Mouse (Mus musculus): ENCODE measurements at regions not wholly inside any gene's neighbourhood (a gene's known extent, or its start where the extent isn't known, plus 50 kb on each side); places are given as distances from the start of the nearest gene placed in this dataset.
"Not testable (repeated sequence)": the region's sequence is repeated elsewhere in the genome, so short reads cannot be mapped to it uniquely, and the experiment has no call there.

GRCm38 (mm10) chr13:4791139-4791538 lies 182.2 kb upstream of the Akr1e1 start:
- no peak overlapping the region for H3K4me3 ChIP-seq (replicated peaks; ENCODE audit: low read length)
- no peaks in the 10 kb centered on the region for H3K27me3 ChIP-seq (ENCODE audit: control insufficient read depth, insufficient read depth, low read length)
- H3K4me2 ChIP-seq (replicated peaks; ENCODE audit: low read depth, low read length, severe bottlenecking), result no peak overlapping the region
- no peak for TF ChIP-seq POLR2A (IDR thresholded peaks at IDR 0.05; ENCODE audit: borderline replicate concordance, extremely low read depth, insufficient read depth, insufficient read length)
- no peaks in the 10 kb centered on the region for H3K36me3 ChIP-seq (ENCODE audit: control insufficient read depth, insufficient read depth, low read length)
- H3K9ac ChIP-seq (ENCODE audit: low read depth, low read length, severe bottlenecking), result no peak overlapping the region
- no peak overlapping the region for H3K27ac ChIP-seq (replicated peaks; ENCODE audit: low read depth, low read length)
- ATAC-seq (ENCODE audit: low FRiP score, low read depth) (no peak), DNase-seq (ENCODE audit: low spot score) (no peak)
- WGBS, result 75% methylated on average over 2 of the region's 2 CpGs
- no peaks in the 10 kb centered on the region for H3K9me3 ChIP-seq (ENCODE audit: control insufficient read depth, low read length)
- H3K4me1 ChIP-seq (ENCODE audit: control insufficient read depth, insufficient read depth, low read length), result no peaks in the 10 kb centered on the region

GRCm38 (mm10) chr13:4790414-4790813 lies 181.4 kb upstream of the Akr1e1 start:
- Histone ChIP-seq H3K4me1 (ENCODE audit: control insufficient read depth, insufficient read depth, low read length) (no peaks in the 10 kb centered on the region), H3K4me3 (replicated peaks; ENCODE audit: low read length) (no peak overlapping the region), H3K36me3 (ENCODE audit: control insufficient read depth, insufficient read depth, low read length) (no peaks in the 10 kb centered on the region), H3K9me3 (ENCODE audit: control insufficient read depth, low read length) (no peaks in the 10 kb centered on the region), H3K27ac (replicated peaks; ENCODE audit: low read depth, low read length) (no peak overlapping the region), H3K4me2 (replicated peaks; ENCODE audit: low read depth, low read length, severe bottlenecking) (no peak overlapping the region), H3K9ac (ENCODE audit: low read depth, low read length, severe bottlenecking) (no peak overlapping the region), H3K27me3 (ENCODE audit: control insufficient read depth, insufficient read depth, low read length) (no peaks in the 10 kb centered on the region)
- ATAC-seq (ENCODE audit: low FRiP score, low read depth) (no peak), DNase-seq (ENCODE audit: low spot score) (no peak)
- TF ChIP-seq POLR2A (IDR thresholded peaks at IDR 0.05; ENCODE audit: borderline replicate concordance, extremely low read depth, insufficient read depth, insufficient read length), result no peak
- WGBS, result 69% methylated on average over 2 of the region's 2 CpGs

- Histone ChIP-seq H3K36me3 (ENCODE audit: control insufficient read depth, insufficient read depth, low read length) (no peaks in the 10 kb centered on the region), H3K27me3 (ENCODE audit: control insufficient read depth, insufficient read depth, low read length) (no peaks in the 10 kb centered on the region), H3K27ac (replicated peaks; ENCODE audit: low read depth, low read length) (no peak overlapping the region), H3K4me3 (replicated peaks; ENCODE audit: low read length) (no peak overlapping the region), H3K4me2 (replicated peaks; ENCODE audit: low read depth, low read length, severe bottlenecking) (no peak overlapping the region), H3K9me3 (ENCODE audit: control insufficient read depth, low read length) (no peaks in the 10 kb centered on the region), H3K4me1 (ENCODE audit: control insufficient read depth, insufficient read depth, low read length) (no peaks in the 10 kb centered on the region), H3K9ac (ENCODE audit: low read depth, low read length, severe bottlenecking) (no peak overlapping the region)
- TF ChIP-seq POLR2A (IDR thresholded peaks at IDR 0.05; ENCODE audit: borderline replicate concordance, extremely low read depth, insufficient read depth, insufficient read length), result no peak
- ATAC-seq (ENCODE audit: low FRiP score, low read depth), result no peak
- no peak for DNase-seq (ENCODE audit: low spot score)
- 71% methylated on average over 3 of the region's 3 CpGs for WGBS
Observed at GRCm38 (mm10) chr13:4783290-4783689, 174.3 kb upstream of the Akr1e1 start.

GRCm38 (mm10) chr13:4778264-4778823 lies 169.4 kb upstream of the Akr1e1 start:
- H3K27me3 ChIP-seq (ENCODE audit: control insufficient read depth, insufficient read depth, low read length); ATAC-seq (ENCODE audit: low FRiP score, low read depth); H3K9me3 ChIP-seq (ENCODE audit: control insufficient read depth, low read length); DNase-seq (ENCODE audit: low spot score); H3K9ac ChIP-seq (ENCODE audit: low read depth, low read length, severe bottlenecking); H3K36me3 ChIP-seq (ENCODE audit: control insufficient read depth, insufficient read depth, low read length); H3K4me1 ChIP-seq (ENCODE audit: control insufficient read depth, insufficient read depth, low read length); H3K4me3 ChIP-seq (replicated peaks; ENCODE audit: low read length); H3K4me2 ChIP-seq (replicated peaks; ENCODE audit: low read depth, low read length, severe bottlenecking); H3K27ac ChIP-seq (replicated peaks; ENCODE audit: low read depth, low read length): not testable (repeated sequence)
- 72% methylated on average over 3 of the region's 3 CpGs for WGBS

GRCm38 (mm10) chr13:4776855-4777254 lies 167.9 kb upstream of the Akr1e1 start:
- Histone ChIP-seq H3K9me3 (ENCODE audit: control insufficient read depth, low read length) (no peaks in the 10 kb centered on the region), H3K4me3 (replicated peaks; ENCODE audit: low read length) (no peak overlapping the region), H3K4me2 (replicated peaks; ENCODE audit: low read depth, low read length, severe bottlenecking) (no peak overlapping the region), H3K36me3 (ENCODE audit: control insufficient read depth, insufficient read depth, low read length) (no peaks in the 10 kb centered on the region), H3K4me1 (ENCODE audit: control insufficient read depth, insufficient read depth, low read length) (no peaks in the 10 kb centered on the region), H3K27me3 (ENCODE audit: control insufficient read depth, insufficient read depth, low read length) (no peaks in the 10 kb centered on the region), H3K27ac (replicated peaks; ENCODE audit: low read depth, low read length) (no peak overlapping the region), H3K9ac (ENCODE audit: low read depth, low read length, severe bottlenecking) (no peak overlapping the region)
- TF ChIP-seq POLR2A (IDR thresholded peaks at IDR 0.05; ENCODE audit: borderline replicate concordance, extremely low read depth, insufficient read depth, insufficient read length), result no peak
- WGBS, result 37% methylated on average over 4 of the region's 4 CpGs
- peak; percentile 60 for DNase-seq (ENCODE audit: low spot score)
- ATAC-seq (ENCODE audit: low FRiP score, low read depth), result no peak

GRCm38 (mm10) chr13:4772324-4772723 lies 163.3 kb upstream of the Akr1e1 start:
- no peaks in the 10 kb centered on the region for H3K36me3 ChIP-seq (ENCODE audit: control insufficient read depth, insufficient read depth, low read length)
- H3K27me3 ChIP-seq (ENCODE audit: control insufficient read depth, insufficient read depth, low read length), result no peaks in the 10 kb centered on the region
- H3K27ac ChIP-seq (replicated peaks; ENCODE audit: low read depth, low read length), result no peak overlapping the region
- no peak for ATAC-seq (ENCODE audit: low FRiP score, low read depth)
- TF ChIP-seq POLR2A (IDR thresholded peaks at IDR 0.05; ENCODE audit: borderline replicate concordance, extremely low read depth, insufficient read depth, insufficient read length), result no peak
- 0 out of 2 replicates have a peak, but pooled peaks cover 3% of the 10 kb centered on the region for H3K4me1 ChIP-seq (ENCODE audit: control insufficient read depth, insufficient read depth, low read length)
- no peak overlapping the region for H3K9ac ChIP-seq (ENCODE audit: low read depth, low read length, severe bottlenecking)
- no peak overlapping the region for H3K4me3 ChIP-seq (replicated peaks; ENCODE audit: low read length)
- no peaks in the 10 kb centered on the region for H3K9me3 ChIP-seq (ENCODE audit: control insufficient read depth, low read length)
- WGBS, result 84% methylated on average over 2 of the region's 2 CpGs
- H3K4me2 ChIP-seq (replicated peaks; ENCODE audit: low read depth, low read length, severe bottlenecking), result no peak overlapping the region
- DNase-seq (ENCODE audit: low spot score), result no peak

All from limb, embryonic 14.5 days (tissue).